Mouse (Mus musculus): ENCODE results near the gene Snx10. TPM values are rescaled to one million over a fixed set of nuclear protein-coding genes. Genes with fewer than 3 reads are reported as not detected.
A peak's percentile ranks its signal among the peaks of the same experiment; 100 is the strongest.

The Snx10 gene
- total and polyA plus RNA-seq, 2 experiments from 2014 or later: 10.9 to 13.5 TPM

DNA sequence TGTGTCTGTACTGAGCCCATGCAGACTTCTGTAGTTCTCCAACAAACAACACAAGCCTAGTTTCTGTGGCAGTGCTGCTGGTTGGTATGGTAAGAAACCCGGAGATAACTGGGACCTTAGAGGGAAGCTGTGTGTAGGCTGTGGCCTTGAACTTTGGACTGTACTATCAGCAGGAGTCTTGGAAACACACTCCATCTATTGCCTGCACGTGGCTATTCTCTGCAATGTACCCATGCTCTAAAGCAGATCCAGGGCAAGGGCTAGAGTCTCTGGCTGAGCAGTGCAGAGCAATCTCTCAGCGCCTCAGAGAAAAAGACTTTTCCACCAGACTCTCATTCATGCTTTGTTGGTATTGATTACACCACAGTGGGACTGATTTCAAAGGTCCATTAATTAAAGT is 10.0 kb upstream of the Snx10 start:
- H3K9me3 ChIP-seq (replicated peaks; ENCODE audit: control insufficient read depth, low read length): peaks cover 14% of the 10 kb centered on the region; the same call in 1 of the 2 replicates
- H3K4me2 ChIP-seq (ENCODE audit: low read depth, low read length): no peak overlapping the region
- no peaks in the 10 kb centered on the region for H3K4me1 ChIP-seq (ENCODE audit: control insufficient read depth, insufficient read depth)
- DNase-seq (ENCODE audit: low spot score): no peak
- TF ChIP-seq EP300 (IDR thresholded peaks at IDR 0.05; ENCODE audit: low read depth): no peak
- no peak for TF ChIP-seq CTCF (IDR thresholded peaks at IDR 0.05; ENCODE audit: low read depth)
- 58% methylated on average over 3 of the region's 3 CpGs for WGBS
- no peak overlapping the region for H3K9ac ChIP-seq (replicated peaks; ENCODE audit: low read depth, low read length)
- H3K27me3 ChIP-seq (ENCODE audit: control insufficient read depth, insufficient read depth, low read length): no peaks in the 10 kb centered on the region
- no peak for ATAC-seq (ENCODE audit: insufficient read depth, low read depth)
- no peak overlapping the region for H3K4me3 ChIP-seq (ENCODE audit: low read depth, low read length)
- no peaks in the 10 kb centered on the region for H3K36me3 ChIP-seq (replicated peaks; ENCODE audit: control insufficient read depth, insufficient read depth, low read length)
- H3K27ac ChIP-seq (ENCODE audit: low read depth): no peak overlapping the region

DNA sequence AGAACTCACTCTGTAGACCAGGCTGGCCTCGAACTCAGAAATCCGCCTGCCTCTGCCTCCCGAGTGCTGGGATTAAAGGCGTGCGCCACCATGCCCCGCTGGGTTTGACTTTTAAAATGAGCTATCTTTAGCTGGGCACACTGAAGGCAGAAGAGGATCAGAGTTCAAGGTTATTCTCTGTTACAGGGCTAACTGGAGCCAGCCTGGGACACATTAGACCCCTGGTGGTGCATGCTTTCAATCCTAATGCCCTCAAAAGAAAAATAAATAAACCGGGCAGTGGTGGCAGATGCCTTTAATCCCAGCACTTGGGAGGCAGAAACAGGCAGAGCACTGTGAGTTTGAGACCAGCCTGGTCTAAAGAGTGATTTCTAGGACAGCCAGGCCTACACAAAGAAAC is 8.8 kb upstream of the Snx10 start:
- Histone ChIP-seq H3K9me3 (replicated peaks; ENCODE audit: control insufficient read depth, low read length) (peaks cover 14% of the 10 kb centered on the region; the same call in 1 of the 2 replicates), H3K27me3 (ENCODE audit: control insufficient read depth, insufficient read depth, low read length) (no peaks in the 10 kb centered on the region), H3K4me1 (ENCODE audit: control insufficient read depth, insufficient read depth) (no peaks in the 10 kb centered on the region), H3K4me2 (ENCODE audit: low read depth, low read length) (no peak overlapping the region), H3K27ac (ENCODE audit: low read depth) (no peak overlapping the region), H3K36me3 (replicated peaks; ENCODE audit: control insufficient read depth, insufficient read depth, low read length) (no peaks in the 10 kb centered on the region), H3K4me3 (ENCODE audit: low read depth, low read length) (no peak overlapping the region), H3K9ac (replicated peaks; ENCODE audit: low read depth, low read length) (no peak overlapping the region)
- DNase-seq (ENCODE audit: low spot score): no peak
- no peak for ATAC-seq (ENCODE audit: insufficient read depth, low read depth)
- 84% methylated on average over 7 of the region's 7 CpGs for WGBS
- TF ChIP-seq EP300 (IDR thresholded peaks at IDR 0.05; ENCODE audit: low read depth): no peak
- no peak for TF ChIP-seq CTCF (IDR thresholded peaks at IDR 0.05; ENCODE audit: low read depth)

DNA sequence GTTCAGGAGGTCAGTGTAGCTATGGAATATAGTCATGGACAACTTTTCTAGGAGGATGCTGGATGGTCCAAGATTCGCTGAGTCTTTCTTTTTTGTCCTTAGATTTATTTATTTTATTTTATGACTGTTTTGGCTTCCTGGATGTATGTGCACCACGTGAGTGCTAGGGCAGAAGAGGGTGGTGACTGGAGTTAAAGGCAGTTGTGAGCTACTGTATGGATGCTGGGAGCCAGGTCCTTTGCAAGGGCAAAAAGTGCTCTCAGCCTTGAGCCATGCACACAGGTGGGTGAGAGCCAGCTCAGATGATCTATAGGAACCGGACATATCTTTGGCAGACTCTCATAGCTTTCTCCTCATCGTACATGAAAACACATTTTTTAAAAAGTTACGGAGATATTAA is 391 bp upstream of the Snx10 start:
- ATAC-seq (ENCODE audit: insufficient read depth, low read depth) (0 out of 2 replicates have a peak, but pooled peaks have one; percentile 24), DNase-seq (ENCODE audit: low spot score) (no peak)
- Histone ChIP-seq H3K27ac (ENCODE audit: low read depth) (no peak overlapping the region), H3K36me3 (replicated peaks; ENCODE audit: control insufficient read depth, insufficient read depth, low read length) (no peaks in the 10 kb centered on the region), H3K4me1 (ENCODE audit: control insufficient read depth, insufficient read depth) (no peaks in the 10 kb centered on the region), H3K4me2 (ENCODE audit: low read depth, low read length) (peak overlapping the region; percentile 97), H3K9me3 (replicated peaks; ENCODE audit: control insufficient read depth, low read length) (no peaks in the 10 kb centered on the region), H3K9ac (replicated peaks; ENCODE audit: low read depth, low read length) (peak overlapping the region; percentile 70; the same call in 1 of the 2 replicates), H3K27me3 (ENCODE audit: control insufficient read depth, insufficient read depth, low read length) (no peaks in the 10 kb centered on the region), H3K4me3 (ENCODE audit: low read depth, low read length) (peak overlapping the region; percentile 85)
- TF ChIP-seq EP300 (IDR thresholded peaks at IDR 0.05; ENCODE audit: low read depth) (no peak), CTCF (IDR thresholded peaks at IDR 0.05; ENCODE audit: low read depth) (no peak)
- 23% methylated on average over 5 of the region's 5 CpGs for WGBS

DNA sequence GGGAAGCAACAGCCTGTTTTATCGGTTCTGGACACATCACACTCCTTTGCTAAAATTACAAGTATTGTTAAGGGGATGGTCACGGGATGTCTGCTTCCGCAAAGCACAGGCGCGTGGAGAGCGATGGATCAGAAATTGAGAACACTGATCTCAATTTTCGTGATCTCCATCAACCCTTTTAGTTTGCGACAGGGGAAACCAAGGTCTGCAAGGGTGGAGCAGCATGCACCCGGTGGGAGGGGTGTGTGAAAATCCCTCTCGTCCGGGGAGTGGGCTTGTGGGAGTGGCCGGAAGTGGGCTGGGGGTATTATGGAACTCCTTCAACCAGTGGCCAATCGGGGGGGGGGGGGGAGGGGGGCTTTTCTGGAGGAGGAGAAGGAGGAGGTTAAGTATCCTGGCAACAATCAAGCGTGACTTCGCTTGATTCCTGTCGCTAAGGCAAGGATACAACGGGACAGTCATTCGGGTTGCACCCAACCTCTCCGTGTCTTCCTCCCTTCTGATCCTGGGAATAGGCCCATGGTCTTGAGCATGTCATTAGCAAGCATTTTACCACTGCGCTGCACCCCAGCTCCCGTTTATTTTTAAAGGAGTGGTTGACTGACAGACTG is 725 bp downstream of the Snx10 start:
- Histone ChIP-seq H3K4me2 (ENCODE audit: low read depth, low read length) (peak overlapping the region; percentile 97), H3K4me1 (ENCODE audit: control insufficient read depth, insufficient read depth) (no peaks in the 10 kb centered on the region), H3K36me3 (replicated peaks; ENCODE audit: control insufficient read depth, insufficient read depth, low read length) (no peaks in the 10 kb centered on the region), H3K9ac (replicated peaks; ENCODE audit: low read depth, low read length) (peak overlapping the region; percentile 70), H3K27ac (ENCODE audit: low read depth) (no peak overlapping the region), H3K27me3 (ENCODE audit: control insufficient read depth, insufficient read depth, low read length) (no peaks in the 10 kb centered on the region), H3K9me3 (replicated peaks; ENCODE audit: control insufficient read depth, low read length) (no peaks in the 10 kb centered on the region), H3K4me3 (ENCODE audit: low read depth, low read length) (peak overlapping the region; percentile 85)
- peak; percentile 27; the same call in 1 of the 2 replicates for ATAC-seq (ENCODE audit: insufficient read depth, low read depth)
- 2% methylated on average over 21 of the region's 21 CpGs for WGBS
- DNase-seq (ENCODE audit: low spot score): peak; percentile 11
- TF ChIP-seq CTCF (IDR thresholded peaks at IDR 0.05; ENCODE audit: low read depth) (no peak), EP300 (IDR thresholded peaks at IDR 0.05; ENCODE audit: low read depth) (no peak)

GRCm38 (mm10) chr6:51525001-51525400 is 1.3 kb downstream of the Snx10 start:
- H3K36me3 ChIP-seq (replicated peaks; ENCODE audit: control insufficient read depth, insufficient read depth, low read length): no peaks in the 10 kb centered on the region
- H3K27ac ChIP-seq (ENCODE audit: low read depth): no peak overlapping the region
- peak overlapping the region; percentile 97 for H3K4me2 ChIP-seq (ENCODE audit: low read depth, low read length)
- DNase-seq (ENCODE audit: low spot score) (no peak), ATAC-seq (ENCODE audit: insufficient read depth, low read depth) (no peak; the same call in 1 of the 2 replicates)
- H3K27me3 ChIP-seq (ENCODE audit: control insufficient read depth, insufficient read depth, low read length): no peaks in the 10 kb centered on the region
- TF ChIP-seq CTCF (IDR thresholded peaks at IDR 0.05; ENCODE audit: low read depth) (no peak), EP300 (IDR thresholded peaks at IDR 0.05; ENCODE audit: low read depth) (no peak)
- 37% methylated on average over 5 of the region's 5 CpGs for WGBS
- peak overlapping the region; percentile 85 for H3K4me3 ChIP-seq (ENCODE audit: low read depth, low read length)
- H3K9ac ChIP-seq (replicated peaks; ENCODE audit: low read depth, low read length): no peak overlapping the region
- H3K9me3 ChIP-seq (replicated peaks; ENCODE audit: control insufficient read depth, low read length): no peaks in the 10 kb centered on the region
- H3K4me1 ChIP-seq (ENCODE audit: control insufficient read depth, insufficient read depth): no peaks in the 10 kb centered on the region

DNA sequence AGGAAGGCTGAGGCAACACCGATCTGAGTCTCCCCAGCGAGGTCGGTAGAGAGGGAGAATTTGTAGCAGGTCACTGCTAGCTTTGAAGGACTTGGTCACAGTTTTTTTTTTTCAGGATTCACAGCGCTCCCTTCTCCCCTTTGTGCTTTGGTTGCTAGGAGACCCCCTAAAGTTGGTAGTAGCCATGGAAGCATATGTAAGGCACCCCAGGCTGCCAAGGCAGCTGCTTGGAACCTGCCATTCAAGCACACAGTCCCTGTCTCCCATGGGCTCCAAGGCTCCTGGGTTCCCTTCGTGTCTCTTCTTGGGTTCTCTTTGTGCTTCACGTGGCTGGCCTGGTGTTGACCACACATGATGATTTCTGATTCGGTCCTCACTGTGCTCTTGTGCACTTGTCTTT is 5.8 kb downstream of the Snx10 start:
- Histone ChIP-seq H3K4me3 (ENCODE audit: low read depth, low read length) (no peak overlapping the region), H3K36me3 (replicated peaks; ENCODE audit: control insufficient read depth, insufficient read depth, low read length) (no peaks in the 10 kb centered on the region), H3K9me3 (replicated peaks; ENCODE audit: control insufficient read depth, low read length) (no peaks in the 10 kb centered on the region), H3K27me3 (ENCODE audit: control insufficient read depth, insufficient read depth, low read length) (no peaks in the 10 kb centered on the region), H3K4me2 (ENCODE audit: low read depth, low read length) (no peak overlapping the region), H3K27ac (ENCODE audit: low read depth) (no peak overlapping the region), H3K9ac (replicated peaks; ENCODE audit: low read depth, low read length) (no peak overlapping the region), H3K4me1 (ENCODE audit: control insufficient read depth, insufficient read depth) (peaks cover 6% of the 10 kb centered on the region; the same call in 1 of the 2 replicates)
- ATAC-seq (ENCODE audit: insufficient read depth, low read depth) (no peak), DNase-seq (ENCODE audit: low spot score) (no peak)
- TF ChIP-seq EP300 (IDR thresholded peaks at IDR 0.05; ENCODE audit: low read depth) (no peak), CTCF (IDR thresholded peaks at IDR 0.05; ENCODE audit: low read depth) (no peak)
- WGBS: 76% methylated on average over 7 of the region's 7 CpGs
